Mouse (Mus musculus): ENCODE results near the gene Canx. TPM values are rescaled to one million over a fixed set of nuclear protein-coding genes. Genes with fewer than 3 reads are reported as not detected.

Gene Canx
- polyA plus RNA-seq (2011; ENCODE audit: insufficient read length, low read depth, missing spikeins): 735 and 759 TPM in 2 replicates

GRCm38 (mm10) chr11:50325496-50326301 is at the start of gene Canx:
Gene Canx (minus strand): TSS chr11:50325673.
- Histone ChIP-seq H3K4me3 (ENCODE audit: insufficient read depth, low read length) (peak within 1 kb of the TSS; percentile 100), H3K4me1 (ENCODE audit: control insufficient read depth, insufficient read depth, low read length) (peaks cover 2% of the 10 kb centered on the region), H3K27ac (ENCODE audit: insufficient read depth, low read length) (peak within 1 kb of the TSS; percentile 59)
- TF ChIP-seq CTCF (IDR thresholded peaks at IDR 0.05; ENCODE audit: borderline replicate concordance, insufficient read depth, low read length): no peak
- TF ChIP-seq POLR2A (IDR thresholded peaks at IDR 0.05; ENCODE audit: low read depth, low read length): peak; percentile 92

- TF ChIP-seq POLR2A (IDR thresholded peaks at IDR 0.05; ENCODE audit: low read depth, low read length) (no peak), CTCF (IDR thresholded peaks at IDR 0.05; ENCODE audit: borderline replicate concordance, insufficient read depth, low read length) (no peak)
- peaks cover 4% of the 10 kb centered on the region; the same call in 1 of the 2 replicates for H3K4me1 ChIP-seq (ENCODE audit: control insufficient read depth, insufficient read depth, low read length)
- H3K4me3 ChIP-seq (ENCODE audit: insufficient read depth, low read length): no peak overlapping the region
- H3K27ac ChIP-seq (ENCODE audit: insufficient read depth, low read length): no peak overlapping the region
Observed at GRCm38 (mm10) chr11:50374286-50375015, 49.0 kb upstream of the Canx start.

GRCm38 (mm10) chr11:50373621-50374020 is 48.1 kb upstream of the Canx start:
- TF ChIP-seq CTCF (IDR thresholded peaks at IDR 0.05; ENCODE audit: borderline replicate concordance, insufficient read depth, low read length) (no peak), POLR2A (IDR thresholded peaks at IDR 0.05; ENCODE audit: low read depth, low read length) (no peak)
- Histone ChIP-seq H3K27ac (ENCODE audit: insufficient read depth, low read length) (no peak overlapping the region), H3K4me3 (ENCODE audit: insufficient read depth, low read length) (no peak overlapping the region), H3K4me1 (ENCODE audit: control insufficient read depth, insufficient read depth, low read length) (peaks cover 4% of the 10 kb centered on the region; the same call in 1 of the 2 replicates)

GRCm38 (mm10) chr11:50373086-50373485 is 47.6 kb upstream of the Canx start:
- peaks cover 4% of the 10 kb centered on the region; the same call in 1 of the 2 replicates for H3K4me1 ChIP-seq (ENCODE audit: control insufficient read depth, insufficient read depth, low read length)
- H3K4me3 ChIP-seq (ENCODE audit: insufficient read depth, low read length): no peak overlapping the region
- no peak overlapping the region for H3K27ac ChIP-seq (ENCODE audit: insufficient read depth, low read length)
- TF ChIP-seq CTCF (IDR thresholded peaks at IDR 0.05; ENCODE audit: borderline replicate concordance, insufficient read depth, low read length): no peak
- no peak for TF ChIP-seq POLR2A (IDR thresholded peaks at IDR 0.05; ENCODE audit: low read depth, low read length)

GRCm38 (mm10) chr11:50371911-50372310 is 46.4 kb upstream of the Canx start:
- Histone ChIP-seq H3K4me3 (ENCODE audit: insufficient read depth, low read length) (no peak overlapping the region), H3K27ac (ENCODE audit: insufficient read depth, low read length) (no peak overlapping the region), H3K4me1 (ENCODE audit: control insufficient read depth, insufficient read depth, low read length) (peaks cover 4% of the 10 kb centered on the region; the same call in 1 of the 2 replicates)
- TF ChIP-seq POLR2A (IDR thresholded peaks at IDR 0.05; ENCODE audit: low read depth, low read length): no peak
- TF ChIP-seq CTCF (IDR thresholded peaks at IDR 0.05; ENCODE audit: borderline replicate concordance, insufficient read depth, low read length): no peak

- Histone ChIP-seq H3K27ac (ENCODE audit: insufficient read depth, low read length) (no peak overlapping the region), H3K4me3 (ENCODE audit: insufficient read depth, low read length) (peak overlapping the region; percentile 28; the same call in 1 of the 2 replicates)
Observed at GRCm38 (mm10) chr11:50371399-50371841, 45.9 kb upstream of the Canx start.

GRCm38 (mm10) chr11:50370969-50371368 is 45.5 kb upstream of the Canx start:
- Histone ChIP-seq H3K4me1 (ENCODE audit: control insufficient read depth, insufficient read depth, low read length) (no peaks in the 10 kb centered on the region; the same call in 1 of the 2 replicates), H3K27ac (ENCODE audit: insufficient read depth, low read length) (no peak overlapping the region), H3K4me3 (ENCODE audit: insufficient read depth, low read length) (no peak overlapping the region)
- TF ChIP-seq POLR2A (IDR thresholded peaks at IDR 0.05; ENCODE audit: low read depth, low read length) (no peak), CTCF (IDR thresholded peaks at IDR 0.05; ENCODE audit: borderline replicate concordance, insufficient read depth, low read length) (no peak)

More at GRCm38 (mm10) chr11:50371399-50371841, 45.9 kb upstream of the Canx start:
- TF ChIP-seq CTCF (IDR thresholded peaks at IDR 0.05; ENCODE audit: borderline replicate concordance, insufficient read depth, low read length) (peak; percentile 59; the same call in 1 of the 2 replicates), POLR2A (IDR thresholded peaks at IDR 0.05; ENCODE audit: low read depth, low read length) (peak; percentile 24; the same call in 1 of the 2 replicates)
- peaks cover 4% of the 10 kb centered on the region; the same call in 1 of the 2 replicates for H3K4me1 ChIP-seq (ENCODE audit: control insufficient read depth, insufficient read depth, low read length)

GRCm38 (mm10) chr11:50369360-50369911 is 44.0 kb upstream of the Canx start:
- H3K27ac ChIP-seq (ENCODE audit: insufficient read depth, low read length): 0 out of 2 replicates have a peak overlapping the region, but pooled peaks have one; percentile 38
- H3K4me3 ChIP-seq (ENCODE audit: insufficient read depth, low read length): no peak overlapping the region
- no peak for TF ChIP-seq POLR2A (IDR thresholded peaks at IDR 0.05; ENCODE audit: low read depth, low read length)
- TF ChIP-seq CTCF (IDR thresholded peaks at IDR 0.05; ENCODE audit: borderline replicate concordance, insufficient read depth, low read length): no peak
- H3K4me1 ChIP-seq (ENCODE audit: control insufficient read depth, insufficient read depth, low read length): no peaks in the 10 kb centered on the region; the same call in 1 of the 2 replicates

GRCm38 (mm10) chr11:50367531-50367930 is 42.1 kb upstream of the Canx start:
- no peak for TF ChIP-seq POLR2A (IDR thresholded peaks at IDR 0.05; ENCODE audit: low read depth, low read length)
- TF ChIP-seq CTCF (IDR thresholded peaks at IDR 0.05; ENCODE audit: borderline replicate concordance, insufficient read depth, low read length): no peak
- no peak overlapping the region for H3K4me3 ChIP-seq (ENCODE audit: insufficient read depth, low read length)
- no peaks in the 10 kb centered on the region; the same call in 1 of the 2 replicates for H3K4me1 ChIP-seq (ENCODE audit: control insufficient read depth, insufficient read depth, low read length)
- H3K27ac ChIP-seq (ENCODE audit: insufficient read depth, low read length): no peak overlapping the region

Measured in embryonic fibroblast, embryonic 13.5 days (primary cell).